Mouse (Mus musculus) midbrain, embryonic 16.5 days (tissue): ENCODE measurements around the gene Hhat. TPM values are rescaled to one million over a fixed set of nuclear protein-coding genes. Genes with fewer than 3 reads are reported as not detected.

ENCODE experiments used
- ATAC-seq: fragments of 200-750 bp; cut with Nextera tagmentation; 2 replicates; pipeline ENCODE4 v1.8.0; 2017; ENCODE audit warnings: moderate TSS enrichment
- H3K27ac ChIP-seq: fragments of 300-500 bp; sonication (generic); 2 replicates; pipeline ENCODE4 v1.5.1; 2014; ENCODE audit warnings: mild to moderate bottlenecking, low read length, mixed read lengths
- H3K27me3 ChIP-seq: fragments of 300-500 bp; sonication (generic); 2 replicates; pipeline ENCODE4 v1.6.1; 2014; ENCODE audit warnings: low read depth, low read length, mixed read lengths; ENCODE audit not compliant: control insufficient read depth, insufficient read depth
- H3K36me3 ChIP-seq: fragments of 300-500 bp; sonication (generic); 2 replicates; pipeline ENCODE4 v1.6.1; 2014; ENCODE audit warnings: mild to moderate bottlenecking, low read length, moderate library complexity, mixed read lengths; ENCODE audit not compliant: control insufficient read depth, insufficient read depth
- H3K4me1 ChIP-seq: fragments of 300-500 bp; sonication (generic); 2 replicates; pipeline ENCODE4 v1.6.1; 2014; ENCODE audit warnings: mild to moderate bottlenecking, low read length, mixed read lengths; ENCODE audit not compliant: control insufficient read depth, insufficient read depth
- H3K4me2 ChIP-seq: fragments of 300-500 bp; sonication (generic); 2 replicates; pipeline ENCODE4 v1.6.1; 2014; ENCODE audit warnings: mild to moderate bottlenecking, low read length, mixed read lengths
- H3K4me3 ChIP-seq: fragments of 300-500 bp; sonication (generic); 2 replicates; pipeline ENCODE4 v1.5.1; 2014; ENCODE audit warnings: low read depth, mild to moderate bottlenecking, low read length, moderate library complexity, mixed read lengths
- H3K9ac ChIP-seq: fragments of 300-500 bp; sonication (generic); 2 replicates; pipeline ENCODE4 v1.6.1; 2014; ENCODE audit warnings: low read depth, low read length, mixed read lengths
- H3K9me3 ChIP-seq: fragments of 300-500 bp; sonication (generic); replicated peaks from 2 replicates; pipeline ENCODE4 v1.6.1; 2014; ENCODE audit warnings: mild to moderate bottlenecking, low read length, mixed read lengths; ENCODE audit not compliant: control insufficient read depth, poor library complexity, severe bottlenecking
- WGBS: fragments of 180-500 bp; shearing (Covaris S2); extraction: QIAGEN DNeasy Blood & Tissue Kit; methylation state at CpG from one replicate; pipeline ENCODE4 v1.1.7; 2014; 5-methylcytosine and 5-hydroxymethylcytosine counted together
- polyA plus RNA-seq: library from polyadenylated mRNA; unstranded; fragments of >200 nt; fragmentation: Nextera tagmentation; extraction: Ambion mirVana; gene quantifications from 2 replicates; pipeline ENCODE4 v1.2.1, GENCODE M21; 2015

Gene Hhat
- polyA plus RNA-seq, 1 experiment from 2014 or later, result 3.4 TPM

DNA sequence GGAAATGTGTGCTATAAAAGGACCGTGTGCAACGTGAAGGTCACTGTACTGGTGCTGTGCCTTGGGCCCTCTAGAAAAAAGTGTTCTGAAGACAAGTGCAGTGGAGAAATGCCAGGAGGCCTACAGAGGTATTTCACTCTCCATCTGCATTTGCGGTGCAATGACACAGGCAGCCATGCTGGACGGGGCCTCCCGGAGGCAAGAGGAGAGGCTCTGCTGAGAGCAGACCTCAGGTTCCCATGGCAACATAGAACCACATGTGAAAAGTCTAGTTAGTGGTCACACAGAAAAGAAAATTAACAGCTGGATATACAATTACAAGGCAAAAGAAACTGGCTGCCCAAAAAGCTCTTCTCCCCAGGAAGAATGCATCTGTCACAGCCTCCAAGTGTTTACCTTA lies 166.6 kb downstream of the Hhat start:
- ATAC-seq, result no peak
- 52% methylated on average over 5 of the region's 5 CpGs for WGBS

DNA sequence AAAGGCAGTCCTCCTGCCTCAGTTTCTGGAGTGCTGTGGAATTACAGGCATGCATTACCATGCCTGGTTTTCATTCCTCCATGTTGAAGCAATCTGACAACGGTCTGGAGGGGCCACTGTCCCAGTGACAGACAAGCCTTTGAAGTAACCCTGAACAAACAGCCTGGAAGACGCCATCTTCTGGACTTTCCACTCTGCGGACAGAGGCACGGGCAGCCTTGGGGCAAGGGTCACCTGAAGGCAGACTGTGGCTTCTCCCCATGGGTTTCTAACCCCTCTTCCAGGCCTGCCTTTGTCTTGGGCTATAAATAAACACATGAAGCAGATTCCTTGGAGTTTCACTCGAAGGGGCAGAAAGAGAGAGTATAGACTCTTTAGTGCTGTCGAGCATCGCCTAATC lies 167.5 kb downstream of the Hhat start:
- Histone ChIP-seq H3K27me3 (no peaks in the 10 kb centered on the region), H3K27ac (no peak overlapping the region), H3K9me3 (no peaks in the 10 kb centered on the region), H3K9ac (no peak overlapping the region), H3K4me3 (no peak overlapping the region), H3K4me1 (peaks cover 3% of the 10 kb centered on the region; the same call in 1 of the 2 replicates), H3K4me2 (no peak overlapping the region), H3K36me3 (no peaks in the 10 kb centered on the region)
- WGBS, result 44% methylated on average over 7 of the region's 7 CpGs
- ATAC-seq, result no peak

More for the DNA sequence above, 166.6 kb downstream of the Hhat start:
- peaks cover 3% of the 10 kb centered on the region; the same call in 1 of the 2 replicates for H3K4me1 ChIP-seq
- H3K9me3 ChIP-seq, result no peaks in the 10 kb centered on the region
- H3K27ac ChIP-seq, result no peak overlapping the region
- no peak overlapping the region for H3K9ac ChIP-seq
- no peak overlapping the region for H3K4me2 ChIP-seq
- H3K4me3 ChIP-seq, result no peak overlapping the region
- H3K27me3 ChIP-seq, result no peaks in the 10 kb centered on the region
- H3K36me3 ChIP-seq, result no peaks in the 10 kb centered on the region

DNA sequence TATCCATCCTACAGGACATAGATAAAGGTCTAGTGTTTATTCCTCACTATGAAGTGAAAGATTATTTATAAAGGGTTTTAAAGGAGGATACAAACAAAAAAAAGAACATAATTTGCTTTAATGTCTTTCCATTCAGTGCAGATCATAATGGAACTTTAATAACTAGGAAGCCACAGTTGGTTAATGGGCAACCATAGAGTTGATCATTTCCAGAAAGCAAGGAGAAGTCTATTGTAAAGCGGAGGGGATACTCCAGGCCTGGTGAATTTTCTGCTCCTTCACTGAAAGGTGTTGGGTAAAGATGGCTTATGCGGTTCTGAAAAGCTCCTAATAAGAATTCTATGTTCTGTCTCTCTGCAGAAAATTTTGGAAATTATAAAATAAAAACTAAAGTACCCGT lies 169.8 kb downstream of the Hhat start:
- H3K4me2 ChIP-seq, result no peak overlapping the region
- no peak for ATAC-seq
- WGBS, result 94% methylated on average over 3 of the region's 3 CpGs
- no peak overlapping the region for H3K9ac ChIP-seq
- H3K4me1 ChIP-seq, result peaks cover 3% of the 10 kb centered on the region; the same call in 1 of the 2 replicates
- H3K36me3 ChIP-seq, result no peaks in the 10 kb centered on the region
- no peaks in the 10 kb centered on the region for H3K27me3 ChIP-seq
- H3K9me3 ChIP-seq, result no peaks in the 10 kb centered on the region
- H3K27ac ChIP-seq, result no peak overlapping the region
- no peak overlapping the region for H3K4me3 ChIP-seq

DNA sequence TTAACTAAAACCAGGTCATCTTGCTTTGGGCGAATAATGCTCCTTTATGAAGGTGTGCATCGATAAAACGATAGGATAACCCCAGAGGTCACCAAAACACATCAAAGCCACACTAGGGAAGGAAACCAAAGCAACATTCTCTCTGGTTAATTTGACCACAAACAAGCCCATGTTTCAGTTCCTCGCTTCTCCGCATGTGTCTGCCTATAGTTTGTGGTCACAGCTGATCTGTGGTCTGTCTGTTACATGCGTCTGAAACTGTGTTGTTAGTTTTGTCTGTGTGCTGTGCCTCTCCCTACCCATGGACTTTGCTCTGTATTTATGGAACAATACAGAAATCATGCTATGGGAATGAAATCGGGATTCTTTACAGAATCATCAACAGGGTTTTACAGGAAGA lies 171.3 kb downstream of the Hhat start:
- Histone ChIP-seq H3K27ac (no peak overlapping the region), H3K4me2 (no peak overlapping the region), H3K9me3 (no peaks in the 10 kb centered on the region), H3K27me3 (no peaks in the 10 kb centered on the region), H3K4me1 (peaks cover 3% of the 10 kb centered on the region; the same call in 1 of the 2 replicates), H3K9ac (no peak overlapping the region), H3K36me3 (no peaks in the 10 kb centered on the region), H3K4me3 (no peak overlapping the region)
- ATAC-seq, result no peak
- WGBS, result 93% methylated on average over 7 of the region's 7 CpGs

DNA sequence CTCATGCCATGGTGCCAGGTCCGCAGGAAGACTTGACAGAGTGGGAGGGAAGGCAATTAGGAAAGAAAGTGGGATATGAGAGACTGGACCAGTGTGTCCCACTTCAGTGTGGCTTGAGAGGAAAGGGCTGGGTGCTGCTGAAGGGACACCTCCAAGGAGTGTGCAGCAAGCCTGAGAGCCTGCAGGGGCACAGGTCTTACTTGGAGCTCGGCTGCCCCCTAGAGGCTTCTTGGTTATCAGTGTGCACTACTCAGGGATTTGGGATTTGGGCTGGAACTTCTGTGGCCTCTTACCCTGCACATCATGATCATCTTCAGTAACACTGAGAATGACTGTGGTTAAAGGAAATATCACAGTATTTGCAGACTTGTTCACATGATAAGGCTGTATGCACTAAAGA lies 172.6 kb downstream of the Hhat start:
- WGBS, result 44% methylated on average over 2 of the region's 2 CpGs
- Histone ChIP-seq H3K4me3 (no peak overlapping the region), H3K9me3 (no peaks in the 10 kb centered on the region), H3K4me1 (no peaks in the 10 kb centered on the region), H3K27ac (no peak overlapping the region), H3K4me2 (no peak overlapping the region), H3K9ac (no peak overlapping the region), H3K36me3 (no peaks in the 10 kb centered on the region), H3K27me3 (no peaks in the 10 kb centered on the region)
- ATAC-seq, result peak; percentile 84

DNA sequence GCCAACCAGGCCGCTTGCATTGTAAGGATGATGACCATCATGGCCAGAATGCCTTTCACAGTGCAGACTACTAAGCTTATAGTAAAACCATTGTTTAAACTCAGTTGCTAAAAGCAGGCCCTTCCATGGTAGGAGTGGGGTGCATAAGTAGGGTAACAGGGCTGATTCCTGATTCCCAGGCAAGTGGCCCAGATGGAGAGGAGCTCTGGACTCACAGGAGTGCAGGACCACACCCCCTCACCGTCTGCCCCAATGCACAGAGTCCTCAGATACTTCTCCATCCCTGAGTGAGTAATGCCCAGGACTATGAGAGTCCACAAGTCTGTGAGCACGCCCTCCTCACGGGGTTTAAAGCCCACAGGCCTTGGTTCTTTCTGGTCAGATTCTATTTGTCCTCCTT lies 175.6 kb downstream of the Hhat start:
- no peaks in the 10 kb centered on the region for H3K36me3 ChIP-seq
- no peak overlapping the region for H3K9ac ChIP-seq
- H3K27ac ChIP-seq, result no peak overlapping the region
- no peak for ATAC-seq
- WGBS, result 81% methylated on average over 4 of the region's 4 CpGs
- H3K9me3 ChIP-seq, result no peaks in the 10 kb centered on the region
- no peak overlapping the region for H3K4me3 ChIP-seq
- no peaks in the 10 kb centered on the region for H3K4me1 ChIP-seq
- no peak overlapping the region for H3K4me2 ChIP-seq
- no peaks in the 10 kb centered on the region for H3K27me3 ChIP-seq

DNA sequence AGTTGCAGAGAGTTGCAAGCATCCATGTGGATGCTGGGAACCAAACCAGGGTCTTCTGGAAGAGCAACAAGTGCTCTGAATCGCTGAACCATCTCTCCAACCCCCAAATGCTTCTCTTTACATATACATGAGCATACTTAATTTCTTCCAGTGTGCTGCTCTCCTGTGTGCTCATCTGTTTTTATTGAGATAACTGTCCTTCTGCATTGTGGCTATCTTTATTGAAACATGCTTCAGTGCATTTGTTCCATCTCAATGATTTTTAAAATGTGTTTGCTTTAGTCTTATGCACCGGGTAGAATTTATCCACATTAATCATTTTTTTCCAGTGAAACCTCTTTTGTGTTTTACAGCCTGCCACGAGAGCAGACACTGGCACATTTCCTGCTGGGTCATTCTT lies 177.5 kb downstream of the Hhat start:
- no peaks in the 10 kb centered on the region for H3K36me3 ChIP-seq
- no peaks in the 10 kb centered on the region for H3K27me3 ChIP-seq
- WGBS, result 57% methylated on average over 3 of the region's 3 CpGs
- H3K27ac ChIP-seq, result no peak overlapping the region
- no peak overlapping the region for H3K4me3 ChIP-seq
- ATAC-seq, result no peak
- no peaks in the 10 kb centered on the region for H3K4me1 ChIP-seq
- no peak overlapping the region for H3K4me2 ChIP-seq
- H3K9me3 ChIP-seq, result no peaks in the 10 kb centered on the region
- no peak overlapping the region for H3K9ac ChIP-seq

DNA sequence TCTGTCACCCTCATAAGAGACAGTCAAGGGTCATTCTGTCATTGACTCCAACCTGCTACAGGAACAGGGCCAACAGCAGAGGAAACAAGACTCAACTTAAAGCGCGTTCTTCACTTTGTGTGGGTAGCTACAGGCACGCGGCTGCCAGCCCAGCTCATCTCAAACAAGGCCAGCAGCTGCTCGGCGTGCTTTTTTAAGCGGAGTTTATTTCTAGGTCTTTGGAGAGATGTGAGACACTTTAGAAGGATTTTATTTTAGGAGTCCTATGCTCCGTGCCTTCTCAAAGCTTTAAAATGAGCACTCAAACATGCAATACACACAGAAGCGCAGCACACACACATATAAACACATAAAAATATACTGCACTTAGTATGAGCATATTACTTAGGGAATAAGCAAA lies 183.6 kb downstream of the Hhat start:
- H3K4me1 ChIP-seq, result no peaks in the 10 kb centered on the region
- no peaks in the 10 kb centered on the region for H3K27me3 ChIP-seq
- no peak overlapping the region for H3K4me3 ChIP-seq
- no peak overlapping the region for H3K4me2 ChIP-seq
- H3K9me3 ChIP-seq, result no peaks in the 10 kb centered on the region
- 89% methylated on average over 9 of the region's 9 CpGs for WGBS
- no peak overlapping the region for H3K9ac ChIP-seq
- no peak for ATAC-seq
- no peak overlapping the region for H3K27ac ChIP-seq
- no peaks in the 10 kb centered on the region for H3K36me3 ChIP-seq

DNA sequence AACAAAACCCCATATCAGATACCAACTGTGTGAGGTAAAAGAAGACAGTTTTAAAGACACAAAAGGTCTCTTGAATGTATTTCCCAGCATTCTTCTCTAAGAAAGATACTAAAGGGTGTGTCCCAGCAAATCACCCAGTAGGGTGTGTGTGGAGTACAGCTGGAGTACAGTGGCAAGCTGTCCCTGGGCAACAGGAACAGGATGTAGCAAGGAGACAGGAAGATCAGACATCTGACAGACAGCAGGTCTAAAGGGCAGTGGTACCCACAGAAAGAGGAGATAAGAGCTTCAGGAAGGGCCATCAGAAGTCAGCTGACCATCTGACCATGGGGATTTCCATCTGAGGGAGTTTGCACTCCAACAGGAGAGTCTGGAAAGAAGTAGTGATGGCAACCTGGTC lies 185.7 kb downstream of the Hhat start:
- Histone ChIP-seq H3K36me3 (no peaks in the 10 kb centered on the region), H3K9ac (no peak overlapping the region), H3K4me1 (no peaks in the 10 kb centered on the region), H3K27me3 (no peaks in the 10 kb centered on the region), H3K27ac (no peak overlapping the region), H3K9me3 (no peaks in the 10 kb centered on the region), H3K4me3 (no peak overlapping the region), H3K4me2 (no peak overlapping the region)
- no peak for ATAC-seq

DNA sequence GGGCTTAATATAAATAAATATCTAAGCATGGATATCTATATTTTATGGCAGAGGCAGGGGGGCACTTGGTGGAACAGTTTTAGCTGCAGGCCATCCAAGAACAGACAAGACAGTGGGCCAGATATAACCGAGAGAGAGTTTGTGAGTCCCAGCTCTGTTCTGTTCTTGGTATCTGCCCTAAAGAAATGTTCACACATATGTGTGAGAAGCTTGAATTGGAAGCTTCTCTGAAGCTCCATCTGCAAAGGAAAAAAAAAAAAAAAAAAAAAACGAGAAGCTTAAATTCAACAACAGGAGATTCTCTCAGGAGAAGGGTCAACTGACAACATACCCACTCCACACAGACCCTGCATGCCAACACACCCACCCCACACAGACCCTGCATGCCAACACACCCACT lies 188.1 kb downstream of the Hhat start:
- Histone ChIP-seq H3K27ac (no peak overlapping the region), H3K4me2 (no peak overlapping the region), H3K9me3 (no peaks in the 10 kb centered on the region), H3K9ac (no peak overlapping the region), H3K4me3 (no peak overlapping the region), H3K36me3 (no peaks in the 10 kb centered on the region), H3K27me3 (no peaks in the 10 kb centered on the region), H3K4me1 (no peaks in the 10 kb centered on the region)
- no peak for ATAC-seq
- 77% methylated on average over 2 of the region's 2 CpGs for WGBS
